Mouse (Mus musculus): Measurements from ENCODE around the gene Hdac7.

Hdac7 gene

DNA sequence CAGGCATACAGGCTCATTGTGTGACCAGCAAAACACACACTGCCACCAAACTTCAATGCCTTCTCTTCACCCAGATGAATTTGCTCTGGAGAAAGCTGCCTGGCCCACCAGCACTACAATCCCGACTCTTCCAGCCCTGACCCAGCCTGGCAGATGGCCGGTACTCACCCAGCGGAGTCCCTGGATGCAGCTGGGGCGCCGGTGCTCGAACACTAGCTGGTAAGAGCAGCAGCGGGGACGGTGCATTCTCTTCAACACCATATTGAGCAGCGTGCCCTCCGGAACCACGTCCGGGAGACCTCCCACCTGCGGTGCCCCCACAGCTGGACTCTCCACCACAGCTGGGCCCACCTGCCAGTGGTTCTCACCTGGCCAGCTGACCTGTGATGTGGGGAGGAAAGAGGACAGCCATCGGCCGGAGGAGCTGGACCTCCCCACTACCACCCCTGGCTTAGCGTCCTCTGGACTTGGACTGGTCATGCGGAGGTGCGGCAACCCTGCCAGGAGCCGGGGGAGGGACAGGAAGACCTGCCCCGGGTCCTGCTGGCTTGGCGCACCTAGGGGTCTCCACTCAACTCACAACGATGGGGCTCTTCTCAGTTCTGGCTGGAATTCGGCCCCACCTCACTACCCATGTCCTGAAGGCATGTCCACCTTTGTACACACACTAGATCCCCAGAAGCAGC, 77.6 kb downstream of the Hdac7 start:
- DNase-seq (ENCODE audit: low read depth), result no peak

- DNase-seq (ENCODE audit: low read depth), result no peak
Measured at GRCm38 (mm10) chr15:97766194-97766593, 78.1 kb downstream of the Hdac7 start.

- no peak for DNase-seq (ENCODE audit: low read depth)
Measured at GRCm38 (mm10) chr15:97765090-97765794, 79.1 kb downstream of the Hdac7 start.

- no peak for DNase-seq (ENCODE audit: low read depth)
Measured at GRCm38 (mm10) chr15:97764532-97764931, 79.8 kb downstream of the Hdac7 start.

DNA sequence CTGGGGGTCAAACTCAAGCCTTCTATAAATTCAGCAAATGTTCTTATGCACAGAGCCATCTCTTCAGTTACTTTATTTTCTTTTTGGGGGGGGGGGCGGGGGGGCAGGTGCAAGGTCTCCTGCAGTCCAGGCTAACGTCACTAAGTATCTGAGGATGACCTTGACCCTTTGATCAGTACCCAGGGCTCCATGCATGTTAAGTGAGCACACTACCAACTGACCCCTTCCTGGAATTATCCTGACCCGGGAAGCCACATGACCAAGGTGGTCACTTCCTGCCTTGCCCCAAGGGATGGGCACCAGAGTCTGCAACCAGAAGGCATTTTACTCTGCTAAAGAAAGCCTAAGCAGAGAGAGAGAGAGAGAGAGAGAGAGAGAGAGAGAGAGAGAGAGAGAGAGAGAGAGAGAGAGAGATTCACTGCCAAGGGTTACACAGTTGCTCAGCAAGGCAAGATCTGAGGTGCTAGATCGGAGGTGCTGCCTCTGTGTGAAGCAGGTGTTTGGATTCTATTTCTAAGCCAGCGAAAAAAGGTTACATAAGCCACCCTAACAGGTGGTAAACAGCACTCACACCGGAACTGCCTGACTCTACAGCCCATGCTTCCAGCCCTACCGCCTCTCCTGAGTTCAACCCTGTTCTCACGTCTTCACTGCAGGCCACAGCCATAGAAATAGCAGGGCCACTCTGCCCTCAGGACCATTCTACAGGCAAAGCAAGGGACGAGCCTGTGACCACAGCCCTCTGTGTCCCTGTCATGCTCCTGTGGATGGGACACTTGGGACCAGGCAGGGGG, 80.8 kb downstream of the Hdac7 start:
- DNase-seq (ENCODE audit: low read depth), result no peak

DNA sequence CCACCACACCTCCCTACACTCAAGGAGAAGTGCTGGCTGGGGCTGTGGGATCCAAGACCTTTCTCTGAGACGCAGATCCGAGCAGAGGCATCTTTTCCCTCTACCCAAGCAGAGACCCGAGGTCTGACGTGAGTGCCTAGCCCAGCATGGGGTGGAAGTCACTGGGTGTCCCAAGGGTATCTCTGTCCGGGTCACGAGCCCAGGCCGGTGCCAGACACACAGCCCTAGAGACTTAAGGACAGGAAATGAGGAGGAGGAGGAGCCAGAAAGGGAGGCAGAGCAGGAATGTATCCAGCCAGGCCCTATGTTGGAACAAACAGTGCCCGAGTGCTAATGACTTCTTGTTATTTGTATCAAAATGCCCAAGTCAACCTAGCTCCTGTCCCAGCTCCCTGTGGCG, 81.6 kb downstream of the Hdac7 start:
- no peak for DNase-seq (ENCODE audit: low read depth)

GRCm38 (mm10) chr15:97761438-97761837, 82.9 kb downstream of the Hdac7 start:
- DNase-seq (ENCODE audit: low read depth), result no peak

DNA sequence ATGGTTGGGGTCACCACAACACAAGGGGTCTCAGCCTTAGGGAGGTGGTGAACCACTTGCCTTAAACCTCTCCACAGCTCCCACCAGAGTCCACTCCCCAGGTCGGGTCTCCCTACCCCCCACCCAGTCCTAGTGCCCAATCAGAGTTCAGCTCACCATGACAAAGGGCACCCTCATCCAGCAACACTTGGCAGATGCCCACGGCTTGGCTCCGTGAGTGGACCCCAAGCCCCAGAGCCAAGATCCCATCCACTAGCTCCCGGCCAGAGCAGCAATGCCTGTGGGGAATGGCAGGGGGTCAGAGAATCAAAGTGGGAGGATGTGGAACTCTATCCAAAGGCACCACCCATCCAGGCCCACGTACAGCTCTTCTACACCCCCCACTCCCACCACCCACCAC, 83.3 kb downstream of the Hdac7 start:
- no peak for DNase-seq (ENCODE audit: low read depth)

DNA sequence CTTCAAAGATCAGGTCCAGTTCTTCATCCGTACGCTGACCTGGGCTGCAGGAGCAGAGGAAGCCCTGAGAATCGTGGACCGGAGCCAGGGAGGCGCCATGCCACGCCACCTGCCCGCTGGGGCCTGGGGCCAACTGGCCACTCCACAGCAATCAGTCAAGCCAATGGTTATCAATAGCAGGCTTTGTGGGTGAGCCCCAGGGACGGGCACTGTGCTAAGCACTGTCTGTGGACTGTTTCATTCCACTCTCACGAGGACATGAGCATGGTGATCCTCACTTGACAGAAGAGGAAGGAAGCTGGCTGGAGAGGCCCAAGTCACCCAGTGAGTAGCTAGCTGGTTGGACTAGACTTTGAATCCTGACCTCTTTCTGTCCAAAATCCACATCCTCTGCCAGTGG, 84.3 kb downstream of the Hdac7 start:
- no peak for DNase-seq (ENCODE audit: low read depth)

DNA sequence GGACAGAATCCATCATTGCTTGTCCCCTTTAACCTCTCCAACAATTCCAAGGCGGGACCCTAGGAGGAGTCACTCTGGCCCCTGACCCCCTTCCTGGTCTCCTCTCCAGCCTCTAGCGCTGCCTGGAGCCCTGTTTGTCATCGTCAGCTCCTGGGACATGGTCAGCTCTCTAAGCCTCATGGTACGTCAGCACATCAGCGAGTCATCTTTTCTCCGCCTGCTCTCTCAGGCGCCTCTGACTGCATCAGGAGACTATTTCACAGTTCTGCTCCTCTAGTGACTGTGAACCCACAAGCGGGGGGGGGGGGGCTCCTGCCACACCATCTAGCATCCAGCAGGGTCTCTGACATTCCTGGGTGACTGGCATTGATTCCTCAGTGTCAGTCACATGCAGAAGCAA, 88.9 kb downstream of the Hdac7 start:
- no peak for DNase-seq (ENCODE audit: low read depth)

GRCm38 (mm10) chr15:97754476-97754875, 89.8 kb downstream of the Hdac7 start:
- DNase-seq (ENCODE audit: low read depth), result no peak

GRCm38 (mm10) chr15:97752491-97752890, 91.8 kb downstream of the Hdac7 start:
- no peak for DNase-seq (ENCODE audit: low read depth)

- peak; percentile 73 for DNase-seq (ENCODE audit: low read depth)
Measured at GRCm38 (mm10) chr15:97751676-97752075, 92.6 kb downstream of the Hdac7 start.

GRCm38 (mm10) chr15:97750697-97751096, 93.6 kb downstream of the Hdac7 start:
- peak; percentile 46 for DNase-seq (ENCODE audit: low read depth)

GRCm38 (mm10) chr15:97749841-97750240, 94.5 kb downstream of the Hdac7 start:
- no peak for DNase-seq (ENCODE audit: low read depth)

- DNase-seq (ENCODE audit: low read depth), result no peak
Measured at GRCm38 (mm10) chr15:97749397-97749796, 94.9 kb downstream of the Hdac7 start.

DNA sequence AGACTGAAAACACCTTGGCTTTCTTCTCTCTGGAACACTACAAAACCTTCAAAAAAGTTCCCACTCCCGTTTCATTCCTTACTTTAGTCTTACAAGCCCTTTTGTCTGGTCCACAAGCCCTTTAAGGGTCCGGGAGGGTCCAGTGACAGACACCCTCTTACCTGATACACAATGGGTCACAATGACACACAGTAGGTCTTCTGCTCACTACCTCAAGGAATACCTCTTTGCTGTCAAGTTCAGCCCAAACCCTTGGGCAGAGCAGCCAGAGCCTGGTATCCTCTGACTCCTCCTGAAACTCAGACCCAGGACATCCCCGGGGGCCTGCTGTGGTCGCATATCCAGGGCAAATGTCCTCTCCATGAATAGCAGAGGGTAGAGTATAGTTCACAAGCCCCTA, 95.3 kb downstream of the Hdac7 start:
- DNase-seq (ENCODE audit: low read depth), result no peak

DNA sequence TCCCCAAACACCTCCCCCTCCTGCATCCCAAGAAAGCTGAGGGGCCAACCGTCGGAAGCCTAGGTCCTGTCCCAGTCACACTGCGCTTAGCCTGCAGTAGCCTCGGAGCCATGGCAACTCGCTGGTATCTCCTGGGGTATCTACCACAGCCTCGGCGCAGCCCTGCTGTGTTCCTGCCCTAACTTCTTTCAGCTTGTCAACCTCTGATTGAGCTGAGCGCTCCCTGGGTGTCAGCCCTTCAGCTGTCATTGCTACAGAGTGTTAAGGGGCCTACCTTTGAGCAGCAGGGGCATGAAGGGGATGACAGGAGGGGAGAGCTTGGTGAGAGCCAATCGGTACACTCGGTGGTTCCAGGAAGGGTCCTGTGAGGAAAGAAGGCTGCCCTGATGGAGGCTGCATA, 96.0 kb downstream of the Hdac7 start:
- DNase-seq (ENCODE audit: low read depth), result no peak

- DNase-seq (ENCODE audit: low read depth), result no peak
Measured at GRCm38 (mm10) chr15:97747486-97747885, 96.8 kb downstream of the Hdac7 start.

DNA sequence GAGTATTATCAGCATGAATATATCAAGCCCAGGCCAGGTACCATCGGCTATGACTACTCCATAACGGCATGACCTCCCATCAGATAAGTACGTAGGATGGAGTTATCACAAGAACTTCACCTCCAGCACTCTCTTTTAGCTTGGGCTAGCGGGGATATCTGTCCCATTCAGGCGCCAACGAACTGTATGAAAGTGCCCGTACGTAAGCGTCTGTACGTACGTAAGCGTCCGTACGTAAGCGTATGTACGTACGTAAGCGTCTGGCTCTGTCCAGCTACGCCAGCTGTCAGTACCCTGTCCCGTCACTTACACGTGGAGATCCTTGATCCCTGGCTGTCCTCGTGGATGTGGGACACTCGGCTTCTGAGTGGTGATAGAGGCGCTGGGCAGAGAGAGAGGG, 97.6 kb downstream of the Hdac7 start:
- DNase-seq (ENCODE audit: low read depth), result no peak

DNA sequence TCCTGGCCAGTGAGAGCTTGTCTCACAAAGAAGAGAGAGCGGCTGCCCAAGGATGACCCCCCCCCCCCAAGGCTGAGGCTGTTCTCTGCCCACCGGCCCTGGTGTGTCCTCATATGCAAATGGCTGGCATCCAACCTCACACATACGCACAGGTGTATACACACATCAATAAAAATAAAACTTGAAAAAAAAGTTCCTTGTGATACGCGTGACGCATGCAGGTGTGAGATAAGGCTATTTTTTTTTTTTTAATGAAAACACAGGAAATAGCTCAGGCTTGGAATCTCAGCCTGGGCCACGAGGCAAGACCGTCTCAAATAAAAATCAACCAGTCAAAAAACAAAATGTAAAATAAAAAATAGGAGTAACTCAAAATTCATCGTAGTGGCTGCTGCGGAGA, 98.0 kb downstream of the Hdac7 start:
- no peak for DNase-seq (ENCODE audit: low read depth)

- DNase-seq (ENCODE audit: low read depth), result no peak
Measured at GRCm38 (mm10) chr15:97745331-97745730, 99.0 kb downstream of the Hdac7 start.

DNA sequence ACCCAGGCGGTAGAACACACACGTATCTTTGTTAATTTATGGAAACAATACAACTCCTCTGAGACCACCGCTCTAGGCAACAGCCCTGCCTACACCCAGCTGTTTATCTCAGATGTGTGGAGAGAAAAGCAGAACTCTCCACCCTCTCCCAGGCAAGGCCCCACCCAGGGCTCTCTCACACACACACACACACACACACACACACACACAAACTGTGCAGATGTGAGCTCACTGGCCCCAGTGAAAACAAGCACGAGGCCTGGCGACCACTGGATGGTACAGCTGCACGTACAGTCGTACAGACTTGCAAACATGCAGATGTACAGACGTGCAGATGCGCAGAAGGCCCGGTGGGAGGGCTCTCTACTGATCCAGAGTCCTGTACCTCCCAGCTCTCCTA, 99.4 kb downstream of the Hdac7 start:
- DNase-seq (ENCODE audit: low read depth), result no peak
